Mouse (Mus musculus) ovary, postnatal 14 days (tissue): ENCODE measurements around the gene Prlr.

ENCODE experiments used
- DNase-seq: peaks from one replicate; pipeline ENCODE4 v3.0.0; 2022; ENCODE audit warnings: low spot score

Gene Prlr

GRCm38 (mm10) chr15:10235977-10236376, 58.9 kb downstream of the Prlr start:
- no peak for DNase-seq

- DNase-seq = no peak
These were observed 59.8 kb downstream of the Prlr start for GRCm38 (mm10) chr15:10236812-10237211.

DNA sequence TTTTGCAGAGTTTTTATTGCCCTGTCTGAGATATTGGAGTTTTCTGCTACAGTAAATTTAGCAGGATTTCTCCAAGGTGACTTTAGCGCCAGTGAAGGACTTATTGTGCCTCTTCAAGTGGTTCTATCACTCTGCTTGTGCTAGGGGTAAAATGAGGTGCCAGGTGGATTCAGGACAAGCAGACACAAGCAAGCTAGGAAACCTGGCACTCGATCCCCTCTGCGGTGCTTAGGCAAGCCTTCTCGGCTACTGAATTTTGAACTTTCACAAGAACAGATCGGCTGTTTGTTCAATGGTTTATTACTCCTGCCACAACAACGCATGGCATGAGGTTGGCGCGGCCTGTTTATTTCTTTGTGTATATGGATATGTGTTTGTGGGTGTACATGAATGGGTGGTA, 61.4 kb downstream of the Prlr start:
- DNase-seq = no peak

DNA sequence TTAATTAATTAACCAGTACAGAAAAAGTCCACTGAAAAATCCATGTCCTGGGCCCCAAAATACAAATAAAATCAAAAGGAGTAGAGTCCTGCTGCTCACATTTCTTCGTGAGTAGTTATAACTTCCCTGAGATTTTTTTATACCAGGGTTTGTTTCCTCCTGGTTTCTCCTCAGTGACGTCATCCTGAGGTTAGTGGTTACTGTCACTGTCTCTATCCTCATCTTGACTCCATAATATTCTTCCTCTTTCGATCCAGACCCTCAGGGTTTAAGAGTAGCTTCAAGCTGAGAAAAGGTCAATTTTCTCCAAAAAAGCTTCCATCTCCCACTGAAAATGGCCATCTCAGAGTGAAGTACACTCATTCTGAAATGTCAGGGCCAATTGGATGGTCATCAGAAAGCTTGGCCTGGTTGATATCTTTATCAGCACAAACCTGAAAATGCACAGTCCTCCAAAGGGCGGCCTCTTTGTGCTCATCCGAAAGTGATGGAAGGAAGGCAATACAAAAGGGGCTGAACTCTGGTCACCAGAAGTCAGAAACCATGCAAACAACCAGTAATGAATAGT, 63.3 kb downstream of the Prlr start:
- DNase-seq = no peak

DNA sequence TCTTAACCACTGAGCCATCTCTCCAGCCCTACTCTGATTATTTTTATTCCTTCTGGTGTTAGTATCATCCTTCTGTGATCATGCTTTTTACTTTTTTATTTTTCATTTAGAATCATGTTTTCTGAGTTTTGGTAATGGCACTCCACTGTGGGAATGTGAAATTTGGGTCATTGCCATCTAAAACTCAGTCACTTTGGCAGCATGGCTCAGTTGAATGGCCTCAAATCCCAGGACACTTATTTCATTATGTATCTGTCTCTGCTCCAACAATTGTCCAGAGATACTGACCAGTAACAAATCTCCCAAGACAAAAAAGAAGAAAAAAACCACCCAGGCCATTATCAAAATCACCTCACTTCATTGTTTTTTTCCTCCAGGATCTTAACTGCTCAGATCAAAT, 65.2 kb downstream of the Prlr start:
- DNase-seq = no peak

- DNase-seq = peak; percentile 7
These were observed 72.2 kb downstream of the Prlr start for GRCm38 (mm10) chr15:10249285-10249684.

DNA sequence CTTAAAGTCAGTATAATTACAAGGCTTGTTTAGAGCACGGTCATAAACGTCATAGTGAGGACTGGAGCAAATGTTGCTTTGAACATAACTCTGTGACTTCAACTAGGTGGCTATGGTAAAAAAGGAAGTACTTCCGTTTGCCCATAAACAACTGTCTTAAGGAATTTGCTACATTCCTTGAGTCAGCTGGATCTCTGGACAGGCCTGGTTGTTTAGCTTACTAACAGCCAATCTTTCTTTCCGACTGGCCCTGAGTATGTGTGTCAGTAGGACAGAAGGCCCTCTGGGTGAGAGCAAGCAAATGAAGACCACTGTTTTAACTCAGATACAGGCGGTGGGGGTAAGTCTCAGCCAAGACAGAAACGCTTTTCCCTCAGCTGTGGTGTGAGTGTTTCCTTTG, 73.7 kb downstream of the Prlr start:
- DNase-seq = no peak

- no peak for DNase-seq
These were observed 75.5 kb downstream of the Prlr start for GRCm38 (mm10) chr15:10252526-10252925.

- DNase-seq = no peak
These were observed 85.2 kb downstream of the Prlr start for GRCm38 (mm10) chr15:10262219-10262618.

DNA sequence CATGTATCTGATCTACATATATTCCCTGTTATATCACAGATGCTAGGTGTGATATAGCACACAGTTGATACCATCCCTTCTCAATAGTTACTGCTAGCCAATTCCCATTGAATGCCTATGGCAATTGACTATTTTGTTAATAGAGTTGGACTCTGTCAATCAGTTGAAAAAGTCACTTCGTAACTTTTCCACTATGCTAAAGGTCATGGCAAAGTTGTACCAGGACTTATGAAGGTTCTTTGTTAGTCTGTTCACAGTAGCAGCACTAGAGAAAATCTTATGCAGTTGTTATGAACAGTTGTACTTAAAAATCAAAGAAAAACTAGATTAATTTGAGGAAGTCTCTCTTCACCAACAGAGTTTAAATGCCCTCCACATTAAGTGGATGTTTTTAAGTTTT, 85.6 kb downstream of the Prlr start:
- no peak for DNase-seq

DNA sequence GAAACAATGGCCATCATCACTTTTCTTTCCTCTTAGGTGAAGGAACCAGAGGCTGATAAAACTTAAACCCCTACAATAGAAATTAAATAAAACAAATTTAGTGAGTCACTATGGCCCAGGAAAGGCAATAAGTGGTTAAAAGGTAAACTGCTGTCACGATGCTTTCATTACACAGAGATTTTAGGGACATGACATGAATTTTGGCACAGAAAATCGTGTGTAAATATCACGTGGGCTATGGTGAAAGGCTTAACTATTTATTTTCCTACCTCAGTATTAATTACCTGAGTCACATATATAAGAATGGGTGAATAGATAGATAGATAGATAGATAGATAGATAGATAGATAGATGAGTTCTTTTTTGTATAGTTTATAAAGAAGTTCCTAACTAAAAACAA, 86.4 kb downstream of the Prlr start:
- no peak for DNase-seq

DNA sequence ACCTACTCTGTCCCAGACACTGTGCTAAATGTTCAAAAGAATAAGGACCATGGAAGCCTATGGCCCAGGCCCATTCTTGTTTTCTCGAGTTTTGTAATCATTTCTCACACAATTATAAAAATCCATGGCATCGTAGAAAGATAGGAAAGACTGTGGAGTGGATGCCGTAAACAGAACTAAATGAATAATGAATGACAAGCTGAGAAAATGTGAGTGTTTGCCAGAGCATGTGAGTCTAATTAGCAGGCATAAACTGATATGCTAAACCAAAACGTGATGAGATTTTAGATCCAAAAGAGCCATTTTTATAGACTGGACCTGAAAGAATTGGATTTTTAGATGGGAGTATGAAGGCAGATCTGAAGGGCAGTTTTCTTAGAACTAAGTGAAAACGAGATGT, 87.8 kb downstream of the Prlr start:
- no peak for DNase-seq

DNA sequence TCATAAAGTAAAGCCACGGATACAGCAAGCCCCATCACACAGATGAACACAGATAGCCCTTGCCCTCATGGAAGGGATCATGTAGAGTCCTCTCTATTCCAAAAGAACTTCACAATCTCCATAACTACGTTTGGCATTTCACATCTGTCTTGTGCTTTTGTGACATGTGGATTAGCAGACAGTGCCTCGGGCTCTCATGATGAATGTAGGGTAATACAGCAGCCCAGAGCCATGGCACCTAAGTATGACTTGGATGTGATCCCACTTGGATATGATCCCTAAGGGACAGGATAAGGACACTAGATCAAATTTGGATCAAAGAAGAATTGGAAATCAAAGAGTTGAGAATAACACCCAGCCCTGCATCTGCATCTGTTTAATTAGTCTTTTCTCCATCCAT, 90.2 kb downstream of the Prlr start:
- no peak for DNase-seq

DNA sequence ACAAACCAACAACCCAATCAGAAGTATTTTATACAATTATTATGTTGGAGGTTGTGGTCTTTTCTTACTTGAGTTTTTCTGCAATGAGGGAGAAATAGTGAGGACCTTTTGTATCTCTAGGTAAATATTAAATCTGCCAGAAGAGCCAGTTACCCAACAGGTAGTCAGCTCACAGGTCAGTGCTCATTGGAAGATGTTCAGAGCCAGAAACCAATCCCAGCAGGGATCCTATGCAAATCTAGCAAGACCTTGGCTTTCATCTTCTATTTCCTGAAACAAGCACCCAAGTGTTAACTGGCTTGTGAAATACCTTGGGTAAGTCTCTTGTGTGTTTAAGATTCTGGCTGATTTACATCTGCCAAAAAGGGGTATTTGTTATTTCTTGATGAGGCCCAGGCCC, 99.3 kb downstream of the Prlr start:
- DNase-seq = no peak

DNA sequence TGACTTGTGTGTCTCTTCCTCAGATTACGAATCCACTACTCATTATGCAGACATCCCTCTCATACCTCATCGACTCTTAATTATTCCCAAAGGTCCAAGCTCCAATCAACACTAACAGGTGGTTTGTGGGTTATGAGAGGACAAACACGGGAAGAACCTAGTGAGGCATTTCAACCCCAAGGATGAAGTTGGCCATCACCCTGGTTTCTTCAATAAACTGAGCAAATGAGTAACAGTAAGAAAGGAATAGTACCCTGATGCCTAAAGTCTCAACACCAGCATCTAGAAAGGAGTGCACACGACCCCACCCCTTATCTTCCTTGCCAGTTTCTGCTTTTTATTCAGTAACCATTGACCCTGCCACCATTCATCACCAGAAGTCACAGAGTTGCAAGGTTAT, 100.4 kb downstream of the Prlr start:
- DNase-seq = no peak

- no peak for DNase-seq
These were observed 104.5 kb downstream of the Prlr start for GRCm38 (mm10) chr15:10281546-10281945.

DNA sequence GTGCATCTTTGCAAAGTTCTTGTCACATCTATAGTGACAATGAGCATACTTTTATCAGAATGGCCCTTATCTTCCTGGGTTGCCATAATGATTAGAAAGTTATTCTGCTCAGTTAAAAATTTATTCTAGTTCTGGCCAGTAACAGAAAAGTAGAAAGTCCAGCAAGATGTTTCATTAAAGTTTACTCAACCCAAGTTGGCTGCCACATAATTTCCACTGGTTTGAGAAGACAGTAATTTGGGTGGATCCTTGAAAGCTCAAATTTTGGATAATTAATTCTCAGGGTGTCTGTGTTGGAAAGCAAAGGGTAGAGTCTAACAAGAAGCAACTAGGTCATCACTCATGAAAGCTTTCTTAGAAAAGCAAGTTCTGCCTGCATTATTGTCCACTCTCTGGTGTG, 106.6 kb downstream of the Prlr start:
- DNase-seq = no peak

DNA sequence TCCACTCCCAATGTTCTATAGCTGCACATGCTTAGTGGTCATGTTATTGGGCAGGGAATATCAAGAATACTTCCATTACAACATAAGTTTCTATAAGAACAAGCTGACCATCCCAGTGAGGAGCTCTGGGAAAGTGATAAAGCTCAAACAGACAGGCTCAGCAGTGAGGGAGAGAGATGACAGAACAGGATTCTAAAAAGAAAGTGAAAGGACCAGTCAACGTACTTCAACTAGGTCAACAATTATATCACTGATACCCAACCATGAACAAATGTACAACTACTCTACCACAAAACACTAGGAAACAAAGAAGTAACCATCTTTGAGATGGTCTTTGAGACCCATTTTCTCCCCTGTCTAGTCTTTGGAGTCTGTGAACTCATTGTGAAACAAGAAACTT, 119.5 kb downstream of the Prlr start:
- DNase-seq = no peak

GRCm38 (mm10) chr15:10298058-10298457, 121.0 kb downstream of the Prlr start:
- no peak for DNase-seq

GRCm38 (mm10) chr15:10299467-10299866, 122.4 kb downstream of the Prlr start:
- DNase-seq = no peak

- no peak for DNase-seq
These were observed 129.4 kb downstream of the Prlr start for GRCm38 (mm10) chr15:10306461-10306860.

- no peak for DNase-seq
These were observed 134.8 kb downstream of the Prlr start for GRCm38 (mm10) chr15:10311826-10312225.

DNA sequence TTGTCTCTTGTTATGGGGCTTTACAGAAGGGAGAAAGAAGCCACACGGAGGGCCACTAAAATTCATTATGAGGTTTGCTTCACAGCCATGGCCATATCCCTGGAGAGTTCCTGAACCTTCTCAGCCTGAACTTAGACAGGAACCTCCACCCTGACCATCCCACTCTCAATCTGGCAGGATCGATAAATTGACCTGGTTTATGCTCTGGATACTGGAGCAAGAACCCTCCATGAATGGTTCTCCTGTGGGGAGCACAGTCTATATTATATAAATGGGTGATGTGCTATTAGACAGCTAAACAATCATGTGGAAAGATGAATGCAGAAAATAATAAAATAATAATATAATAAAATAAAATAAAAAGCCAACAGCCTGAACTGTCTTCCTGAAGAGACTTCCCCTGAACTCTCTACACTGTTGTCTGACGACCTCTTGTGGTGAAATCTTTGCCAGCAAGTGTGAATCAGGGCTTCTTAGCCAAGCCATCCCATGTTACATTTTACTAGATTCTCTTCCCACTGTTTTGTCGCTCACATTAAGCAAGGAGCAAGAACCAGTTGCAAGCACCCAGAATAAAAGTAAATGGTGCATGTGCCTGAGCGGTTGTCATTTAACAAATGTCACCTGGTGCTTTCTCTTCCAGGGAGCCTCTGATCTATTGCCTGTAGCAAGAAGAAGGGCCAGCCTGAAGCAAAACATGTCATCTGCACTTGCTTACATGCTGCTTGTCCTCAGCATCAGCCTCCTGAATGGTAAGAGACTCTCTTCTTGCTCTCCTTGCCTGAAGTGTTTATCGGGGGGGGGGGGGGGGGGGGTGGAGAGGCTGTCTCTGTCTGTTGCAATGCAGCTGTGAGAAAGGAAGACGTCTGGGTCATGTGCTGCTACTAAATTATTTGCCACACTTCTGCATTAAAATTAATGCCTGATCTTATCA, 136.8 kb downstream of the Prlr start:
- peak; percentile 54 for DNase-seq

DNA sequence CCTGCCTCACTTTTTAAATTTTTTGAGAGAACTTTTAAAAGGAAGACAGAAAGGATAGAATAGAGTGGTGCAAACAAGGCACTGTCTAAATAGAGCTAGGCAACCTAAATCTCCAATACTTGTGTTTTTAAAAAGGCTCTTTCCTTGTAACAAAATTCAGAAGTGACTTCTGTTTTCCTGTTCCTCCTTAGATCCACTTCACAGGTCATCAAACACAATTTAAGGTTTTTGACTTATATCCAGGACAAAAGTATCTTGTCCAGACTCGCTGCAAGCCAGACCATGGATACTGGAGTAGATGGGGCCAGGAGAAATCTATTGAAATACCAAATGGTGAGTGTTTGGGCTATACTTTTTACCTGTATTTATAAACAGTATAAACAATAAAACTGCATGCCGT, 148.0 kb downstream of the Prlr start, which contains the start of gene Gm21973:
Gm21973 (plus strand) TSS at position 301 of the 400 bp plus-strand sequence.
- DNase-seq = no peak
